Mouse (Mus musculus) urinary bladder, adult 2 months (tissue): ENCODE data around the gene Arpin. TPM values are rescaled to one million over a fixed set of nuclear protein-coding genes. Genes with fewer than 3 reads are reported as not detected.

ENCODE experiments used
- DNase-seq: peaks from one replicate; pipeline ENCODE4 v3.0.0; 2022; ENCODE audit warnings: low spot score
- polyA plus RNA-seq: library from polyadenylated mRNA; depleted of rRNA; stranded (reverse); fragments of >200 nt; gene quantifications from 2 replicates; pipeline ENCODE4 v1.2.3, GENCODE M21; 2012; rRNA removed

Arpin gene
- polyA plus RNA-seq, 1 experiment: 21.9 TPM

DNA sequence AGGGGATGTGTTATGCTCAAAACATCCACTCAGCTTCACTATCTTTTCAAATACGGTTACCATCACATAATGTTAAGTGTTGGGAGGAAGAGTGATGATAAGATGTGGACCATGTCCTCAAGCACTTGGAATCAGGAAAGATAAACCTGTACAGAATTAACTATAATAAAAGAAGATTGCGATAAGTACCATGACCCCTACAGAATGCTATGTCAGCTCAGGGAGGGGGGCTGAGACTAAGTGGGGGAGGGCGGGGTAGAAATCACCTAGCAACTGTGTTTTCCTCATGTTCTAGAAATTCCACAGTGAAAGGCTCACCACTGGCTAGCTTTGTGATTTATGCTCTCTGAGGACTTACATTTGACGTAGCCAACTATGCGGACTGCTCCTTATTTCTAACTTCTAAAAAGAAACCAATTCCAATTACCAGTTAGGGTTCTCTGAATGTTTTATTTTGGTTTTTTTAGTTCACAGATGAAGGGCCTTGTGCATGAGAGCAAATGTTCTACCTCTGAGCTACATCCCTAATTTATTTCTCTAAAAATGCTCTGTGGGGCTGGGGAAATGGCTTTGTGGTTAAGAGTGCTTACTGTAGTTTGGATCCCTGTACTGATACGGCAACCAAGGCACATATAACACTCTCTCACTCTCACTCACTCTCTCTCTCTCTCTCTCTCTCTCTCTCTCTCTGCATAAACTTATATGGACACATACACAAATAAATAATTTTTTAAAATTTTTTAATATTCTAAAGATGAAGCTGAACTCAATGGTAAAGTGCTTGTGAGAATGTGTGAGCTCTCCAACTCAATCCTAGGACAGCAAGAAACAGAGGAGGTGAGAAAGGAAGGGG lies 42.4 kb downstream of the Arpin start:
- no peak for DNase-seq

DNA sequence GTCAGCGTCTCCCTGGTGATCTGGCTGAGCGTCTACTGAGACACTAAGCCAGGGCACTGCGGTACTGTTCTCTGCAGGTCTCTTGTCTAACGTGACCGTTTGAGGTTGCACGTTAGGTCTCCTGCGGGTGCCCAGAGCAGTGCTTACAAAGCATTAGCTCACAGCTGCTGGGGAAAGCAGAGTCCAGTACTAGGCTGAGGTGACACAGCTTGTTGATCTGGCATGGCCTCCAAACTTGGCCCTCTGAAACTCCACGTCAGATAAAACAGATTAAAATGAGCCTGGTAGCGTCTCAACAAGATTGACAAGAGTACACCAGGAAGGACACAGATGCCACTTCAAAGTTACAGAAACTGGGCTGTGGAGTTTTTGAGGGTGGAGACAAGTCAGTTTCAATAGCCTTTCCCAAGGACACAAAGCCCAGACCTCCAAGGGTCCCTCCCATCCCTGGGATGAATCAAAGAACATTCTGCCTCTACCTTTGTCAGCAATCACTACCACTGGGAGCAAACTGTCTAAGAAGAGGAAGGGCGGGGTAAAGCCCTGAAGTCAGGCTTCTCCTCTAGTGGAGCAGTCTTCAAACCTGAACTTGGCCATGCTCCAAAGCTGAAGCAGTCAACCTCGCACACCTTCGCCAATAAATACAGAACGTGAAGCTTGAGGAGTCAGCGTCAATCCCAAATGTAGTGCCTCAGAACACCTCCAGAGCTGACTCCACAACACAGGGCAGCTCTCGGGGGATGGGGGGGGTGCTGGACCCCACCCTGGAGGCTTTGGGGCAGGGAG lies 44.5 kb downstream of the Arpin start:
- no peak for DNase-seq

DNA sequence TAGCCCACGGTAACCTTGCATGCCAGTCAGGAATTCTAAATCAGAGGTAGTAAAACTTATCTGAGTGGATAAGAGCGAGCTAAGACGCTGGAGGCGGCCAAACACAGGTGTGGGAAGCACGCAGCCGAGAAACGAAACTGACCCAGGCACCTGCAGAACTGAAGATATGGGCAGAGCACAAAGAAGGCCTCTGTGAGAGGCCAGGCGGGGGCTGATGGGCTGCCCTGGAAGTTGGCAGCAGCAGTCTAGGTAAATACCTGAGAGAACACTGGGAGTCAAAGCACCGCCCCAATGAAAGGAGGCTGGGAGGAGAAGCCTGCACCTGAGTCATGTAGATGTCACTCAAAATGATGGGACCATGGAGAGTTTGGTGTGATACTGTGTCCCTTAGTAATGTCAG lies 46.6 kb downstream of the Arpin start:
- no peak for DNase-seq

DNA sequence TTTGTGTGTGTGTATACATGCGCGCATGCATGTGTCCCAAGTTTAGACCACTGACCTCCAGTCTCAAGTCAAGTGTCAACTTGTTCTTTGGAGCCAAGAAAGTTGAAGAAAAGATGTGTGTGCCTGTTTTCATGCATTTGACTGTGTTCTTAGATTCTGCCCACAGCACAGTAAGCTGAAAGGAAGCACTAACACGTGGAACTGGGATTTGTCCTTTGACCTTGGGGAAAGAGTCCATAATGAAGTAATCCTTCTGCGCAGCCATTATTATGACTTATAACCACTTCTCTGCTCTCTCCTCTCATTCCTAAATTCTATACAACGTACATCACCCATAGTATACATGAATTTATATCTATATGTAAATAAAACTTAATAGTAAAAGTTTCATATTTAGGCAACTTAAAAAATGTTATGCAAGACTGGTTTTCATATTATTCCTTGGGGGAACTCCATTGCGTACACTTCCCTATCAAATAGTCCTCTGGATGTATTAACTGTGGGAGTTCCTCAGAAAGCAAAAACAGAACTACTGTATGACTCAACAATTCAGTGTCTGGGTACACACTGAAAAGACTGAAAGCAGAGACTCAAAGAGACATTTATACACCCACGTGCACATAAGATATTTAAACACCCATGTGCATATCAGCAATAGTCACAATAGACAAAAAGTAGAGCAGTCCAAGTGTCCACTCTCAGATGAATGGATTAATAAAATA lies 51.4 kb downstream of the Arpin start:
- DNase-seq: no peak

DNA sequence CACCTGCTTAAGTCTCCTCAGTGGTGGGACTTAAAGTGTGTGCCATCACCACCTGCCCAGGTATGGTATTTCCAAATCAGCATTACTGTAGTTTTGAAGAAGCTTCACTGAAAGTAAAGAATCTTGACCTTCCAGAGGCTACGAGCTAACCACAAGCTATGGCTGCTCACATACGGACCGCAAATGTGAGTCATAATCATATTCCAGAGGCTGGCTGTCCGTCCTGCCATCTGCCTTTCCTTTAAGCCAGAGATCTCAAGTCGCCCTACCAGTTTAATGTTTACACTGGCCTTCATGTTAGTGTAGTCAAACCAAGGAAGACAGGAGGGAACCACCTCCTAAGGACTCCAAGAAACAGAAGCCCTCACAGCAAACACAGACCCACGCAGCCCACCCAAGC lies 53.3 kb downstream of the Arpin start:
- no peak for DNase-seq

DNA sequence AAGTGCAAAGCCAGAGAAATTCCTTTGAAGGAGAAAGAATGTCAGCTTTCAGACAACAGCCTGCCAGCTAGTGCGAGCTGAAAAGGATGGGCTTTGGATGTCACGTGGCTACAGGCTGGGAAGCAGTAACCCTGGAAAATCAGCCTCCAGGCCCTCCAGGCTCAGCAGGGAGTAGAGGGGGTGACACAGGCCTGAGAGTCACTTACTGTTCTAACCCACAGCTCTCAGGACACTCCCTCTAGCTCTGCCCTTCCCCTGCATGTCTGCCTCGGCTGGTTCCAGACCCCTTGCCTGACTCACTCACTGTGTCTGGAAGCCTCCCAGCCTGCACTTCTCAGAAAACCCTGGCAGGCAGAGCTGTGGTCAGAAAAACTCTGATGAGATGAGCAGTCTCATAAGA lies 54.2 kb downstream of the Arpin start:
- no peak for DNase-seq

DNA sequence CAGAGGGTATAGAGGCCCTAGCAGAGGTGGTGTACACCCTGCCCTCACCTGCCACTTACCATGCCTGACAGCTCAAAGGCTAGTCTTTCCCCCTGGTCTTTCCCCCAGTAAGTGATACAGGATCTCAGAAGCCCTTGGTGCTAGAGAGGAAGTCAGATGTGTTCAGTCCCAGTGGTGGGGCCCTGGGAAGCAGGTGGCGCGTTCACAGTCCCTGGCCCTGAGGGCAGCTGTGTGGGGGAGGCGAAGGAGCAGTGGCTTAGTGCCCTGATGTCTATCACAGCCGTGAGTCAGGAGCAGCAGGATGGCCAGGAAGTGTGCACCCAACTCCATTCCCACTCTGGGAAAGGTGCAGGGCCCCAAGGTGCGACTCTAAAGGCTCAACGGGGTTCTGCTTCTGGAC lies 55.1 kb downstream of the Arpin start:
- no peak for DNase-seq

DNA sequence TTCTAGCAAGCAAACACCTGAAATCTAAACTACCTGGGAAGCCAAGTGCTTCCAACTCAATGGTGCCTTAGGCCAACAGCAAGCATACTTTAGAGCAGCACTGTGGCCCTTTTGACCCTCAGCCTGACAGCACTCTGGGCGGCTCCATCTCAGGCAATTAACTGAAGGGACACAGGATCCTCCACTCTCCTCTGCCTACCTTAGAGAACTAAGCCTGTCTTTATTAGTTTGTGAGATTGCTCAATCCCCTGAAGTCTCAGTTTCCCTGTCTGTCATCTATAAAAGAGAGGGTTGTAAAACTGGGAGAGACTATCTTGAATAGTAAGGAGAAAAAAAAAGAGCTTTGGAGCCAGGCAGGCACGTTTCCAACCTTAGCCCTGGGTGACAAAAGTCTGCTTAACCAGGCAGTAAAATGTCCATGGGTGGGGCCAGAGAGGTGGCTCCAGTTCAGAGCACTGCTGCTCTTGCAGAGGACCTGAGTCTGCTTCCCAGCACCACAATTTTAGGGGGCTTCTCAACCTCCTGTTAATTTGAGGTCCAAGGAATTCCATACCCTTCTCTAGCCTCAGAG lies 56.6 kb downstream of the Arpin start:
- DNase-seq: no peak

Other genes with a start within 250 kb of the Arpin start
- gene Kif7, start 219.6 kb downstream of the Arpin start, polyA plus RNA-seq: 4.3 TPM in 2 replicates
- gene Plin1, start 202.5 kb downstream of the Arpin start, polyA plus RNA-seq: 18.0 and 30.2 TPM in 2 replicates
- gene Pex11a, start 192.2 kb downstream of the Arpin start, polyA plus RNA-seq: 7.1 and 7.9 TPM in 2 replicates
- 0.15 and 0.29 TPM in 2 replicates for gene Wdr93, start 192.2 kb downstream of the Arpin start, polyA plus RNA-seq
- 0.08 TPM in 1 of 2 replicates, not detected in the other for gene Mesp1, start 141.6 kb downstream of the Arpin start, polyA plus RNA-seq
- 0.03 and 0.10 TPM in 2 replicates for gene Mesp2, start 124.6 kb downstream of the Arpin start, polyA plus RNA-seq
- 32.3 and 34.2 TPM in 2 replicates for gene Anpep, start 74.3 kb downstream of the Arpin start, polyA plus RNA-seq
- 13.9 and 16.0 TPM in 2 replicates for gene Ap3s2, start 14.7 kb downstream of the Arpin start, polyA plus RNA-seq
- 15.6 and 18.8 TPM in 2 replicates for gene Zfp710, start 89.5 kb upstream of the Arpin start, polyA plus RNA-seq
- 86.8 and 101 TPM in 2 replicates for gene Idh2, start 180.0 kb upstream of the Arpin start, polyA plus RNA-seq